Mouse (Mus musculus): ENCODE data around the gene Elavl2. TPM values are rescaled to one million over a fixed set of nuclear protein-coding genes. Genes with fewer than 3 reads are reported as not detected.
"Not testable (repeated sequence)": the region's sequence is repeated elsewhere in the genome, so short reads cannot be mapped to it uniquely, and the experiment has no call there.

Elavl2 gene
- polyA plus RNA-seq, 1 experiment from 2014 or later = 87.1 TPM

DNA sequence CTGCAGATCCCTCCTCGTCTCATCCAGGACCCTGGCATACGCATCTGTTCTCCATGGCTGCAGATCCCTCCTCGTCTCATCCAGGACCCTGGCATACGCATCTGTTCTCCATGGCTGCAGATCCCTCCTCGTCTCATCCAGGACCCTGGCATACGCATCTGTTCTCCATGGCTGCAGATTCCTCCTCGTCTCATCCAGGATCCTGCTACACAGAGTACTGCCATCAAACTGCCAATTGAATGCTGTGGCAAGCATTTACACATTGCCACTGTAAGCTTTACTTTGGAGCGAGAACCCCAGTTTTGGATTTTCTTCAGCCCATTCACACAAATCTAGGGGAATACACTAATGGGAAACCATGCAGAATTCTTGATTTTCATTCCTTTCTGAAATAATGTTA, 155.4 kb downstream of the Elavl2 start:
- not testable (repeated sequence) for H3K9me3 ChIP-seq (ENCODE audit: control insufficient read depth, low read length); H3K4me2 ChIP-seq (ENCODE audit: low read depth, low read length, severe bottlenecking); H3K27ac ChIP-seq (ENCODE audit: low read depth, low read length); H3K9ac ChIP-seq (ENCODE audit: low read length); H3K4me1 ChIP-seq (replicated peaks; ENCODE audit: control insufficient read depth, insufficient read depth, low read length); H3K27me3 ChIP-seq (ENCODE audit: control insufficient read depth, insufficient read depth, low read length); H3K36me3 ChIP-seq (ENCODE audit: control insufficient read depth, insufficient read depth, low read length); H3K4me3 ChIP-seq (ENCODE audit: low read depth, low read length); DNase-seq (ENCODE audit: low spot score); ATAC-seq (replicated peaks; ENCODE audit: low FRiP score)
- 95% methylated on average over 4 of the region's 8 CpGs for WGBS

DNA sequence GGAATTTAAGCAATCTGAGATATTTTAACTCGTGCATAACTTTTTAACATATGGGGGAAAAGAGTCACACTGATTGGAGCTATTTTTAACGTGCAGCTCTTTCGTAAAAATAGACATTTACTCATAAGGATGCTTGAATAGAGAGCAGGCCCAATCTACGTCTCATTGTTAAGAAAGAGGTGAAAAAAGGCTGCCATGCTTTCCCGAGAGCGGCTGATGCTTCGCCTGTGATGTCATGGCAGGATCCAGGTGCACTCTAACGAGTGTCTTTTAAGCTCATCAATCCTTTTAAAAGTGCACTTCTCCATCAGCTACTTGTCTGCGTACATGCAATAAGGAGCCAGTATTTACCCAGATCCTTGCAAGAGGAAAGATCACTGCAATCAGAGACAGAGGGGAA, 156.0 kb downstream of the Elavl2 start:
- ATAC-seq (replicated peaks; ENCODE audit: low FRiP score) (no peak), DNase-seq (ENCODE audit: low spot score) (no peak)
- Histone ChIP-seq H3K4me2 (ENCODE audit: low read depth, low read length, severe bottlenecking) (no peak overlapping the region), H3K36me3 (ENCODE audit: control insufficient read depth, insufficient read depth, low read length) (no peaks in the 10 kb centered on the region), H3K27ac (ENCODE audit: low read depth, low read length) (no peak overlapping the region), H3K9me3 (ENCODE audit: control insufficient read depth, low read length) (no peaks in the 10 kb centered on the region), H3K9ac (ENCODE audit: low read length) (no peak overlapping the region), H3K27me3 (ENCODE audit: control insufficient read depth, insufficient read depth, low read length) (no peaks in the 10 kb centered on the region), H3K4me3 (ENCODE audit: low read depth, low read length) (no peak overlapping the region), H3K4me1 (replicated peaks; ENCODE audit: control insufficient read depth, insufficient read depth, low read length) (no peaks in the 10 kb centered on the region)
- 82% methylated on average over 9 of the region's 9 CpGs for WGBS

DNA sequence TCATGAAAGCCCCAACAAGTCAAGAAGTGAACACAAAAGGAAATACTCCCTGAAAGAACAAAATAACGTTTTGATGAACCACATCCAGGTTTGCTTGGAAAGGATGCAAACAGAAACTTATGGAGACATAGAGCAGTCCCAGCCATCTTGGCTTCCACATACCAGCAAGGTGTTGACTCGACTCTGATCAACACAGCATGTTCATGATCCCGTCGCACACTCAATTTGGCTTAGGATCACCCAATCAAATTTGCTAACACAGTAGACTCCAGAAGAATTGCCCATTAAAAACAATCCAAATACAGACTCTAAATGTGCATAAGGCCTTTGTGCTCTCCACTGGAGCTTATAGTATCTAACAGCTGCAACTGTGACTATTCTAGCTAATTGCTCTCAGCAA, 156.7 kb downstream of the Elavl2 start:
- Histone ChIP-seq H3K4me1 (replicated peaks; ENCODE audit: control insufficient read depth, insufficient read depth, low read length) (no peaks in the 10 kb centered on the region), H3K4me3 (ENCODE audit: low read depth, low read length) (no peak overlapping the region), H3K9ac (ENCODE audit: low read length) (no peak overlapping the region), H3K9me3 (ENCODE audit: control insufficient read depth, low read length) (no peaks in the 10 kb centered on the region), H3K27me3 (ENCODE audit: control insufficient read depth, insufficient read depth, low read length) (no peaks in the 10 kb centered on the region), H3K36me3 (ENCODE audit: control insufficient read depth, insufficient read depth, low read length) (no peaks in the 10 kb centered on the region), H3K4me2 (ENCODE audit: low read depth, low read length, severe bottlenecking) (no peak overlapping the region), H3K27ac (ENCODE audit: low read depth, low read length) (no peak overlapping the region)
- ATAC-seq (replicated peaks; ENCODE audit: low FRiP score) = no peak
- WGBS = 96% methylated on average over 4 of the region's 4 CpGs
- no peak for DNase-seq (ENCODE audit: low spot score)

DNA sequence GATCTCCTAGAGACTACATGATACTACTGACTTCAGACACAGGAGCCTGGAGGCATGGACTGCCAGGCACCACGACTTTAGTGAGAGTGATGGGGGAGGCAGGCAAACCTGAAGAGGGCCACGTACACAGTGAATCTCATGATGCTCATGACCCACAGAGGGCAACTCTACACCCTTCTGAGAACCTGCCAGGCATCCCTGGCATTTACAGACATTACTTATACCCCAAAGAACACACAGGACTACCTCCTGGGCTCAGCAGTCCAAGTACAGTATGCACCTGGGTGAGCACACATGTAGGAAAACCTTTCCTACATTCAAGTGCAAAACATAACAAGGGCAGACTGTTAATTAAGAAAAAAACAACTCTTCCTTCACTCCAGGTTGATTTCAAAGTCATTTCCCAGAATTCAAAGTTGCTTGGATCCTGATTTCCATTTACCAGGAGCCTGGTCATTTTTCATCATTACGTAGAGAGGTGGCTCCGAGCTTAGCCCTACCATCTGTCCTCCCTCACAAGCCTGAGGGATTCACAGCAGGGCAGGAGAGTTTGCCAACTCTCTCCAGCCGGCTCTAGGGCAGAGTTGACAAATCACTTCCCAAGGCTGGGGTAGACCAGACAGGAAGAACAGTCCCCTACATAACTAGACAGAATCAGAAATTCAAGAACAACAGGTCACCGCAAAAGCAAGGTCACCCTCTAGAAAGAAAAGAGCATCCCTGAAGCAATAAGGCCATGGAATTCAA, 161.7 kb downstream of the Elavl2 start:
- Histone ChIP-seq H3K4me1 (replicated peaks; ENCODE audit: control insufficient read depth, insufficient read depth, low read length) (no peaks in the 10 kb centered on the region), H3K27ac (ENCODE audit: low read depth, low read length) (no peak overlapping the region), H3K9me3 (ENCODE audit: control insufficient read depth, low read length) (no peaks in the 10 kb centered on the region), H3K27me3 (ENCODE audit: control insufficient read depth, insufficient read depth, low read length) (no peaks in the 10 kb centered on the region), H3K4me3 (ENCODE audit: low read depth, low read length) (no peak overlapping the region), H3K4me2 (ENCODE audit: low read depth, low read length, severe bottlenecking) (no peak overlapping the region), H3K9ac (ENCODE audit: low read length) (no peak overlapping the region), H3K36me3 (ENCODE audit: control insufficient read depth, insufficient read depth, low read length) (no peaks in the 10 kb centered on the region)
- no peak for DNase-seq (ENCODE audit: low spot score)
- WGBS = 85% methylated on average over 6 of the region's 6 CpGs
- ATAC-seq (replicated peaks; ENCODE audit: low FRiP score) = no peak

DNA sequence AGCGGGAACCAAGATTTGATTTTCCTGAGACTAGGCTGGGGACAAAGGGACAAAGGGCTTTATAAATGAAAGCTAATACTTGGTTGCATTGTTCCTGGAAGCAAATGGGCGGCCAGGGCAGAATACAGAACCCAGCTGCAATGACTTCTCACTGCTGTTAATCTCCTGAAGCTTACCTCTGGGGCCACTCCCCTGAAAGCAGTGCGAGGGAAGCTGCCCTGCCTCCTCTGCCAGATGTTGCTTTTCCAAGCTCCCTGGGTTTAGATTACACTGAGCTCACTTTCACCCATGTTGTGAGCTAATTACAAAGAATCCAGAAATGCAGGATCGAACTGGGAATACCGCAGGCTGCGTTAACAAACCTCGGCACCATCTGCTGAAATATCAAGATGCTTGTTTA, 163.6 kb downstream of the Elavl2 start:
- Histone ChIP-seq H3K36me3 (ENCODE audit: control insufficient read depth, insufficient read depth, low read length) (no peaks in the 10 kb centered on the region), H3K4me2 (ENCODE audit: low read depth, low read length, severe bottlenecking) (no peak overlapping the region), H3K9ac (ENCODE audit: low read length) (no peak overlapping the region), H3K4me3 (ENCODE audit: low read depth, low read length) (no peak overlapping the region), H3K27ac (ENCODE audit: low read depth, low read length) (0 out of 2 replicates have a peak overlapping the region, but pooled peaks have one; percentile 13), H3K9me3 (ENCODE audit: control insufficient read depth, low read length) (no peaks in the 10 kb centered on the region), H3K4me1 (replicated peaks; ENCODE audit: control insufficient read depth, insufficient read depth, low read length) (no peaks in the 10 kb centered on the region), H3K27me3 (ENCODE audit: control insufficient read depth, insufficient read depth, low read length) (no peaks in the 10 kb centered on the region)
- WGBS = 6% methylated on average over 7 of the region's 7 CpGs
- ATAC-seq (replicated peaks; ENCODE audit: low FRiP score) (peak; percentile 48; the same call in 1 of the 2 replicates), DNase-seq (ENCODE audit: low spot score) (peak; percentile 55)

DNA sequence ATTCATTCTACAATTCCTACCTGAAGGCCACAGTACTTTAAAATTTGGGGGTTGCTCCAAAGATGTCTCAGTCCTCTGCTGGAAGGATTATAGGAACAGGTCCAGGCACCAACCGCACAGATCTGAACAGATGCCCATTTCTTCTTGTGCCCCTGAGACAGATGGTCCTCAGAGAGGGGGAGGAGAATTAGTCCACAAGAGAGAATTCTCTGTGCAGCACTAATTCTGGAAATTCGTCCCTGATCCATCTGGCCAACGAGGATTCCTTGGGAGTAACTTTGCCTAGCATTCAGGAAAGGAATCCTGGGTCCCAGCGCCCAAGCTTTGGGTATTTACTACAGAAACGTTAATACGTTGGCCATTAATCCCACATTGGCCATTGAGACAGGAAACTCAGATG, 165.6 kb downstream of the Elavl2 start:
- H3K27ac ChIP-seq (ENCODE audit: low read depth, low read length) = no peak overlapping the region
- ATAC-seq (replicated peaks; ENCODE audit: low FRiP score) = no peak
- no peak for DNase-seq (ENCODE audit: low spot score)
- no peak overlapping the region for H3K9ac ChIP-seq (ENCODE audit: low read length)
- H3K27me3 ChIP-seq (ENCODE audit: control insufficient read depth, insufficient read depth, low read length) = no peaks in the 10 kb centered on the region
- H3K36me3 ChIP-seq (ENCODE audit: control insufficient read depth, insufficient read depth, low read length) = no peaks in the 10 kb centered on the region
- 85% methylated on average over 6 of the region's 6 CpGs for WGBS
- H3K4me3 ChIP-seq (ENCODE audit: low read depth, low read length) = no peak overlapping the region
- no peak overlapping the region for H3K4me2 ChIP-seq (ENCODE audit: low read depth, low read length, severe bottlenecking)
- H3K4me1 ChIP-seq (replicated peaks; ENCODE audit: control insufficient read depth, insufficient read depth, low read length) = no peaks in the 10 kb centered on the region
- no peaks in the 10 kb centered on the region for H3K9me3 ChIP-seq (ENCODE audit: control insufficient read depth, low read length)

DNA sequence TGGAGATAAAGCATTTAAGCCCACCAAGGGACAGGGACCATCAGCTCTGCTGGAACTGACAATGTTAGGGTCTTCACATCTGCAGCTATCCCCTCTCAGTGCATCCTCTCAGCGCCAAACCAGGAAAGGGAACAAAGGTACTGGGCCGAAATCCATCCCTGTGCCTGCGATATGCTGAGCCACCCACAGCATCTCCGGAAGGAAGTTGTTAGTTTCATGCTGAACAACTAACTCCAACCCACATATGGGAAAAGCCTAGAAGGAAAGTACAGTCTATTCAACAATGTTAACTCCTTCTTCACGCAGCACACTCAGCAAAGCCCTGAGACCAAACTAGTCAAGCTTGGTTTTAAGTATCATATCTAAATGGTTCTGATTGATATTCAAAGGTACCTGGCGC, 167.0 kb downstream of the Elavl2 start:
- Histone ChIP-seq H3K27ac (ENCODE audit: low read depth, low read length) (no peak overlapping the region), H3K36me3 (ENCODE audit: control insufficient read depth, insufficient read depth, low read length) (no peaks in the 10 kb centered on the region; the same call in 1 of the 2 replicates), H3K4me2 (ENCODE audit: low read depth, low read length, severe bottlenecking) (no peak overlapping the region), H3K9me3 (ENCODE audit: control insufficient read depth, low read length) (no peaks in the 10 kb centered on the region), H3K4me1 (replicated peaks; ENCODE audit: control insufficient read depth, insufficient read depth, low read length) (no peaks in the 10 kb centered on the region), H3K27me3 (ENCODE audit: control insufficient read depth, insufficient read depth, low read length) (no peaks in the 10 kb centered on the region), H3K4me3 (ENCODE audit: low read depth, low read length) (no peak overlapping the region), H3K9ac (ENCODE audit: low read length) (no peak overlapping the region)
- 95% methylated on average over 6 of the region's 6 CpGs for WGBS
- ATAC-seq (replicated peaks; ENCODE audit: low FRiP score) (no peak), DNase-seq (ENCODE audit: low spot score) (no peak)

DNA sequence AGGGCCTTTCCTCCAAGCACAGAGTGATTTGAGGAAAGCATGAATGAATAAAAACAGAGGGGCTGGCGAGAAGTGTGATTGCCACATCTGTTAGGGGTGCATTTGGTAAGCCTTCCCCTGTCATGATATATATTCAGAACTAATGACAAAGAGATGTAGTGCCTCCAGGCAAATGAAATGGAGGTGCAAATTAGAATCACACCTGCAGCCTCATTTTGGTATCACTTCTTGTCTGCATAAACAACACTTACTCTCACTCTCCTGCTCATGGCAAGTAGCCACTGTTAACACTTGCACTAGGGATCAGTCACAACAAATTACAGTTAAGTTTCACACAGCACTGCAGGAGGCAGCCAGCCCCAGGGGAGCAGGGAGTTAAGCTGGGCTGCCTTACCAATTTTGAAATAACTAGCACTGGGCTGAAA, 170.1 kb downstream of the Elavl2 start:
- ATAC-seq (replicated peaks; ENCODE audit: low FRiP score) = peak; percentile 82
- no peak overlapping the region for H3K4me2 ChIP-seq (ENCODE audit: low read depth, low read length, severe bottlenecking)
- no peak overlapping the region for H3K27ac ChIP-seq (ENCODE audit: low read depth, low read length)

DNA sequence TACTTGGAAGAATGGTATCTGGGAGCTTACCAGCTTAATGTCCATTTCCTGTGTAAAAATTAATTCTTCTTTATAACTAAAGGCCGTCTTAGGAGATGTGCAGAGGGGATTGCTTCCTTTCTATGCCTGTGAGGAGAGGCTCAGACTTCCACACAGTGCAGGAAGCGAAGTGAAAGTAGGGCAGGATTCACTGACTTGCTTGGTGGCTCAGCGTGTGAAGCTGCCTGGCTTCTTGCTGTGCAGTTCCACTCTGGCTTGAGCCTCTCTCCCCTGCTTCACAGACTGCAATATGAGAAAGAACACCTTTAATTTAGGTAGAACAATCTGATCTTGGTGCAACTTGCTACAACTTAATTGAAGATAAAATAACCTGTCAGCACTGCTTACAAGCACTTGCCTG, 172.2 kb downstream of the Elavl2 start:
- H3K4me2 ChIP-seq (ENCODE audit: low read depth, low read length, severe bottlenecking) = no peak overlapping the region
- no peaks in the 10 kb centered on the region for H3K27me3 ChIP-seq (ENCODE audit: control insufficient read depth, insufficient read depth, low read length)
- DNase-seq (ENCODE audit: low spot score) (no peak), ATAC-seq (replicated peaks; ENCODE audit: low FRiP score) (no peak)
- H3K4me3 ChIP-seq (ENCODE audit: low read depth, low read length) = no peak overlapping the region
- 79% methylated on average over 3 of the region's 3 CpGs for WGBS
- H3K4me1 ChIP-seq (replicated peaks; ENCODE audit: control insufficient read depth, insufficient read depth, low read length) = no peaks in the 10 kb centered on the region
- H3K27ac ChIP-seq (ENCODE audit: low read depth, low read length) = no peak overlapping the region
- no peaks in the 10 kb centered on the region; the same call in 1 of the 2 replicates for H3K36me3 ChIP-seq (ENCODE audit: control insufficient read depth, insufficient read depth, low read length)
- H3K9me3 ChIP-seq (ENCODE audit: control insufficient read depth, low read length) = no peaks in the 10 kb centered on the region
- no peak overlapping the region for H3K9ac ChIP-seq (ENCODE audit: low read length)

More for the DNA sequence above, 170.1 kb downstream of the Elavl2 start:
- Histone ChIP-seq H3K27me3 (ENCODE audit: control insufficient read depth, insufficient read depth, low read length) (no peaks in the 10 kb centered on the region), H3K9ac (ENCODE audit: low read length) (no peak overlapping the region), H3K36me3 (ENCODE audit: control insufficient read depth, insufficient read depth, low read length) (no peaks in the 10 kb centered on the region; the same call in 1 of the 2 replicates), H3K9me3 (ENCODE audit: control insufficient read depth, low read length) (no peaks in the 10 kb centered on the region), H3K4me1 (replicated peaks; ENCODE audit: control insufficient read depth, insufficient read depth, low read length) (no peaks in the 10 kb centered on the region), H3K4me3 (ENCODE audit: low read depth, low read length) (no peak overlapping the region)
- WGBS = 90% methylated on average over 1 of the region's 1 CpGs
- no peak for DNase-seq (ENCODE audit: low spot score)
